Mouse (Mus musculus) spleen, postnatal 4 days (tissue): ENCODE data around the gene Aimp1.

ENCODE experiments used
- DNase-seq, 2 experiments: peaks; one replicate each; pipeline ENCODE4 v3.0.0; 2022; ENCODE audit warnings: low spot score in 2 of 2

The Aimp1 gene

DNA sequence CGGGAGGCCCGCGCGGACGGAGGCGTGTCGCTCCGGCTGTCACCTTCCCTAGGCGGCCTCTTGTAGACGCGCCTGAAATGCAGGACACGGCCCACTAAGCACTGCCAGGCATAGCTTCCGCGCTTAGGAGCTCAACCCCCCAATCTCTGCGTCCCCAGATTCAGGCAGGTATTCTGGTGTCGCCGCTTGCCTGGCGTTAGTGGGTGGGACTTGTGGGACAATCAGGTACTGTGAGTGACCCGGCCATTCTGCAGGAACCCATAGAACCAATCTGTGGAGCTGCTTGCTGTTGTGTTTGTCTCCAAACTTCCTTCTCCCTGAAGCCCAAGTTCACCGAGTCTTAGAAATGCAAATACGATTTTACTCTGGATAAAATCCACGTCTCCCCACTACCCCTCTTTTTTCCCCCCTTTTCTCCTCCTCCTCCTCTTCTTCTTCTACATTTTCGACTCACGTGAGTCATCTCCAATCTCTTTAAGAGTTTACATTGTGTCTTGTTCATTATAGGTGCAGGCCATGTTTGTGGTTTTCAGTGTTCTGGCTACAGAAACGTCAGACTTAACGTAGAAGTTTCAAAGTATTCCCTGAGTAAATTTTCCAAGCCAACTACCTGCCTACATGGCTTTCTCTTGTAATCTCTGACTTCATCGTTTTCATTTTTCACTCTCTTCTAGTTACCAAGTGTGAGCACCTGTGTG is at the start of gene Aimp1:
TSS of gene Aimp1 (minus strand) at position 140 of the 698 bp plus-strand sequence.
- DNase-seq = no peak

DNA sequence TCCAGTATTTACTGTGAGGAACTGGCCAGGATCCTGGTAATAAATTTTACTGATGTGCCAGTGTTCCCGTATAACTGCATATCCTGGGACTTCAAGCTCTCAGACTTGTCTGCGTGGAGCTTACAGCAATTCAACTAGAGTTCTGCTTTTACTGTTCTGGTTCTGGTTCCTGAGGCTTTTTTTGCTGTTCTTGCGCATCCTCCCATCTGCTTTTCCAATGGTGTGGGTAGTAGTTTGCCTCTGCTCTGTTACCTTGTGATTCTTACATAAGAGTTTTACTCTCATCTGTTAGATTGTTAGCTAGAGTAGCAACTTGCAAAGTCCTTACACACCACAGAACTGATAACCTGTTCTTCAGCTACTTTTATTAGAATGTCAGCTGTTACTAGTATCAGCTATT is 40.2 kb upstream of the Aimp1 start:
- no peak for DNase-seq

DNA sequence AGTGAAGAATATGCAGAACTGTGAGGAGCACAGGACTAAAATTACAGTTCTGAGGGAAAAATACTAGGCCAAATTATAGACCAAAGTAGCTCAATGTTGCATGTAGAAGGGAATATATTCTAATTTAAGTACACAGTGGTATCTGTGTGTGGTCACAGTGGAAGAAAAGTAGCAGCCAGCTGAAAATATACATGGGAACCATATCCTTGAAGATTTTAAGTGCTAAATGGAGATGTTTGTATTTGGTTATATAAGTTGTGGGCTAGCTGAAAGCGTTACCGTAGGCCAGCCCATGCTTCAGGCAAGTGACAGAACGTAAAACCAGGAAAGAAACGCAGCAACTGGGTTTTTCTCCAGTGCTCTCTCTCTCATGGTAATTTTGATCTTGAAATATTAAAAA is 33.1 kb upstream of the Aimp1 start:
- no peak for DNase-seq

DNA sequence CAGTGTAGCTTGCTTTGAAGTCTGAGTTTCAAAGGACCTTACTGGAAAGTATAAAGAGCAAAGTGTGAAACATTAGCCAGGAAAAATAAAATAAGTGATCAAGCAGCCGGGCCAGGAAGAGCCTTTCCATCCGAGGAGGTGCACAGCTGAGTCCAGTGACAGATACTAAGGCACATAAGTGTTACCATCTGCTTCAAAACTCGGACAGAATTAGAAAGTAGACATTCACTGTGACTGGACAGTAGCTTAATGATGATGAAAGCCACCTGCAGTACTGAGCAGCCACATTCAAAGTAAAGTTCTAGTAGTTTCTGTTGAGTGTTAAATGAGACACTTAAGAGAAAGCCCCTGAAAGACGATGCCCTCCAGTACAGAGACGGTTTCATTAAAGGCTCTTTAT is 29.7 kb upstream of the Aimp1 start:
- DNase-seq = no peak

DNA sequence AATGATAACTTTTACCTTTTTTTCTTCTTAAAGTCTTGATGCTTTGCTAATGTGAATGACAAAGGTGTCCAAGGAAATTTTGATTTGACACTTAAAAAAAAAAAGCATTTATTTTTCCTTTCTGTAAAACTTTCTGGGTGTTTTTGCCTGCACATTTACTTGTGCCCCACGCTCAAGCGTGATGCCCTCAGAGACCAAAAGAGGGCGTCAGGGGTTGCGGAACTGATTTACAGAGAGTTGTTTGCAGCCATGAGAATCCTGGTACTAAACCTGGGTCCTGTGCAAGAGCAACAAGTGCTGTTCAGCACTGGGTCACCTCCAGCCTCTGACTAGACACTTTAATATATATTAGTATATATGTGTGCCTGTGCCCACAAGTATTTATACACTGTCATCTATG is 22.8 kb upstream of the Aimp1 start:
- DNase-seq = no peak

DNA sequence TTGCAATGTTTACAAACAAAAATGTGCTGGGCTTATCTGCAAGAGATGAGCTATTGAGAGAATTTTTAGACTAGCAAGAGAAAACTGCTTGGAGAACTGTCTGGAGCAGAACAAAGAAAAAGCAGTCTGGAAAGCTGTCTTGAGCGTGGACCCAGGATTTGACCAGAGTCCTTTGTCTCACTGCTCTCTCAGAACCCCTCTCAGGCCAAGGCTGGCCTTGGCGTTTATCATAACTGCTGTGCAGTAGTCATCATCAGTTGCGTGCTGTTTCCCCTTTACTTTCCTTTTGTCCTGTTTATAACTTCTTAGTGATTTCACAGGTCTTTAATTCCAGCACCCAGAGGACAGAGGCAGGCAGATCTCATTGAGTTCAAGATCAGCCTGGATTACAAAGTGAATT is 20.0 kb upstream of the Aimp1 start:
- DNase-seq = no peak

DNA sequence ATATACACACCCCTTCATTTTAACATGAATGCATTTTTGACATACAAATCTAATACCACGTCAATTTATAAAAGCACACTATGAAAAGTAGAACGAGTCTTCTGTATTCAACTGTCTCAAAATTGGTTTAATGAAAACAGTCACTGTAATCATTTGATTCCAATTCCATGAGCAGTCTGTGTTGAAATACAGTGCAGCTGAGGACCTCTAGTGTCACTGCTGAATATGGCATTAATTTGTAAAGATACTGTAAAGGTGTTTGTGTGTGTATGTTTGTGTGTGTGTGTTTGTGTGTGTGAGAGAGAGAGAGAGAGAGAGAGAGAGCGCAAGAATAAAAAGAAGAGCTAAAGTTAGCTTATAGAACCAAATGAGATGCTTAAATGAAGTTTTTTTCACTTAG is 17.2 kb upstream of the Aimp1 start:
- no peak for DNase-seq

DNA sequence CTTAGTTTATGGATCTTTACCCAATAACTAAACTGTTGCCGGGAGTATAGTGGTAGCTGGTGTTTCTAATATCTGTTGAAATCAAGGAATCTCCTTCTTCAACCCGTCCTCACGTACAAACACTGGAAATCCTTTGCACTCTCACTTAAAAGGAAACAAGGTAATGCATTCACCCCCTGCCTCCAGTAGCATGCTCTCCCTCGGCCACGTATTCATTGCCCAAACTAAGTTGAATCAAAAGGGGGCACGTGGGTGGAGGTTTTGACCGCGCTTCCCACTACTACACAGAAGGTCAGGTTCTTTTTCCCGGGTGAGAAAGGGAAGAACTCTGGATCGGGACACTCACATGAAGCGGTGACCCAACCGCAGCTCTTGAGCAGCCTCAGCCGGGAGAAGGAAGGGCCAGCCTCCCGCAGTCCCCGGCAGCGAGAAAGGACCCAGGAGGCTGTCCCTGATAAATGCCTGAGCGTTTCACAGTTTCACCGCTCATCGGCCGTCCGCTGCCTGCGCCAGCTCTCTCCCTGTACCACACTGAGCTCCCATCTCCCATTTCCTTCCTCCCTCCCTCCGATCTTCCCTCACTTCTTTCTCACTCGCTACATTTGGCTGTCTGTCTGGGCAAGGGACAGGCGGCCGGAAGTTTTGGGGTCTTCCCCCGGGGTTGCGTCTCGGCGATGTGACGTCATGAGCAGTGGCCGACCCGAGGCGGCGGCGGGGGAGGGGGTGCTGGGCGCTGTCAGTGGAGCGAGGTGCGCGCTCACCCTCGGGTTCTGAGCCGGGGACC is 531 bp downstream of the Aimp1 start, which contains the start of gene Tbck:
TSS of gene Tbck (plus strand) at position 698 of the 784 bp plus-strand sequence.
- peak; percentile 89 to 93 for DNase-seq

DNA sequence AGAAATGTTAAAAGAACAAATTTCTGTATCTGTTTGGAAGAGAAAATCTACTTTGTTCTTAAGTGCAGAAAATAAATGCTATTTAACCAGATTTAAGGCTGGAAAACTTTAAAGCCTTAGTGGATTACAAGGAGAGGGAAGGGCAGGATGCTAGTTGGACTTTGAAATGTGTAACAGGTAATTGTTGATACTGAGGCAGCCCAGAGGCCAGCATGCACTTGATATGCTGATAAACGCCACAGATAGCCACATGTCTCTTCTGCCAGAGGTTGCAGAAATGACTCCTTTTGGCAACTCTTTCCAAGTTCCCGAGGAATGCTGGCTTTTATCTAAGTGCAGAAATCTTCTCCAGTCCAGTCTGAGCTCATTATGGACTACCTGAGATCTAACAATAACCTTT is 6.7 kb downstream of the Aimp1 start:
- no peak for DNase-seq

DNA sequence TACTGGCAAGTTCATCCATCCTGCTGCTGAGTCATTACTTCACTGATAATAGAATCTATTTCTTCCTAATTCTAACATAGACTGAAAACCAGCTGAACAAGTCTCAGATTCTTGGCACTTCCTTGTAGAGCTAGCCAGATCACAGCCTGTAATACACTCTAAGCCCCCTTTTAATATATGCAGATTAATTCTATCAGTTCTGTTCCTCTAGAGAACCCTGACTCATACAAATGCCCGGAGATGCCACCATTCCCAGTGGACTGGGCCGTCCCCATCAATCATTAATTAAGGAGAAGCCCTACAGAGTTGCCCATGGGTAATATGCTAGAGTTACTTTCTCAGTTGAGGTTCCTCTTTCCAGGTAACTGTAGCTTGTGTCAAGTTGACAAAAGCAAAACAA is 28.2 kb downstream of the Aimp1 start:
- DNase-seq = no peak

DNA sequence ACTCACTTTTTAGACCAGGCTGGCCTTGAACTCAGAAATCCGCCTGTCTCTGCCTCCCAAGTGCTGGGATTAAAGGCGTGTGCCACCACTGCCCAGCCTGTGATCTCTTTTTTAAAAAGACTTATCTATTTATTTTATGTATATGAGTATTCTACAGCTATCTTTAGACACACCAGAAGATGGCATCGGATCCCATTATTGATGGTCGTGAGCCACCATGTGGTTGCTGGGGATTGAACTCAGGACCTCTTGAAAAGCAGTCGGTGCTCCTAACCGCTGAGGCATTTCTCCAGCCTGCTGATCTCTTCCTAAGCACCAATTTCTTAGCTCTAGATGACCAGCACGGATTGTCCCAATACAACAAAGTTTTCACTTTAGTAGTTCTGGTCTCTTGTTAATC is 30.2 kb downstream of the Aimp1 start:
- DNase-seq = no peak

DNA sequence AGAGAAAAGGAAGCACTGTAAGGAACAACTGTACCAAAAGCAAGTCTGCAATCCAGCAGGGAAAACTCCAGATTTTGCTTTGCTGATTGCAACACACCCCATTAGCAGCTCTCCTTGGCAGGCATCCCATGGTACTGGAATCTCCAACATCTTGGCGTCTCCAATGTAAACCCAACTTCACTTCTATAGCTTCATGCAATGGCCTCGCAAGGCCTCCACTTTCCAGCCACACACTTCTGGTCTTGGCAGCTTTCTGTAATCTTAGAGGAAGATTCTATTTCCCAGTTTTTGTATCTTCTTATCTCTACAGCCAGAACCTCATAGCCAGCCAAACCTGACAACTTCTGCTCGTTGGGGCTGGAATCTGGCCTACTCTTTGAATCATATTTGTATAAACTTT is 32.4 kb downstream of the Aimp1 start:
- no peak for DNase-seq

DNA sequence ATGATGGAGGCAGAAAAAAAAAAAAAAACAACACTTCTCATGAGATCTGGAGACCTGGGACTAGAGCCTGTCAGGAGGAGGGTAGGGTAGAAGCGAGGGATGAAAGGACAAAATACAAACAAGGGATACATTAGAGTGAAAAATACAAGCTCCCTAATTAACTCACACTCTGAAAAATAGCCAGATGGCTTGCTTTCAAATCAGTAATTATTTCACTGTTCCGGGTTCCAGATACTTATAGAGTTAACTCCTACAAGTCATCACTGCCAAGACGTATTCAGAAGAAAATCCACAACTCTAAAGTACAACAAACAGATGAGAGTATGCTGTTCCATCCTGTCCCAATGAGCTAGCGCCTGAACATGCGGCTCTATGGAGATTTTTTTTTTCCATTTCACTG is 34.0 kb downstream of the Aimp1 start:
- DNase-seq = no peak

DNA sequence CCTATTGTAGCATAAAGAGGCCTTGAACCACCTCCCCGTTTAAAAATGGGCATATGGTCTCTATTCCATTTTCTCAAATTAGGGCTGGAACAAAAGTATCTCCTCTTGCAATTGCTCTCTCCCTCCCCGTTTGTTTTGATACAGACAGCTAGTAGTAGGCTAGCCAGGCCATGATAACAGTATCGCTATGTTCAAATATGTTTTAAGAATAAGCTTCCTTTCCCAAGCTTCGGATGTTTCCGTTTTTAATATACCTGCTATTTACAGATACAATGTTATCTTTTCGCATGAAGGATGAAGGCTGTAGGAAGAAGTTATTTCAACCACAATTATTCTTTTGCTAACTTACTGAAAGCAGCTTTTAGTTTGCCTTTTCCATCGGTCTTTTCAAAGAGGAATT is 34.8 kb downstream of the Aimp1 start:
- DNase-seq = no peak

DNA sequence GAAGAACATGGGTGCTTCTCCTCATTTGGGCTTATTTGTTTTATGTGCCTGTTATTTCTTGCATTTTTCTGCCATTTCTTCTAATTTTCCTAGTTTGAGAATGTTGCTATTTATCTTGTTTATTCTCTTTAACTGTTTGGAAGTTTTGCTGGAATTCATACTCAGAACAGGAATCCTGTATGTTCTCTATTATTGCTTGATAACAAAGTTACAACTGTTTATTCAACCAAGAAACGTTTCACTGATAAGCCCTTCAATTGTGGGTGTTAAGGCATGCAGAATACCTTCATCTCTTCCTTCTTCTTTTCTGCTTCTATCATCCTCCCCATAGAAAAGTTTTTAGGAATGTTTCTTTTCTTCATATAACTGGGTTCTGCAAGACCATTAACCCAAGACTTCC is 37.4 kb downstream of the Aimp1 start:
- no peak for DNase-seq

DNA sequence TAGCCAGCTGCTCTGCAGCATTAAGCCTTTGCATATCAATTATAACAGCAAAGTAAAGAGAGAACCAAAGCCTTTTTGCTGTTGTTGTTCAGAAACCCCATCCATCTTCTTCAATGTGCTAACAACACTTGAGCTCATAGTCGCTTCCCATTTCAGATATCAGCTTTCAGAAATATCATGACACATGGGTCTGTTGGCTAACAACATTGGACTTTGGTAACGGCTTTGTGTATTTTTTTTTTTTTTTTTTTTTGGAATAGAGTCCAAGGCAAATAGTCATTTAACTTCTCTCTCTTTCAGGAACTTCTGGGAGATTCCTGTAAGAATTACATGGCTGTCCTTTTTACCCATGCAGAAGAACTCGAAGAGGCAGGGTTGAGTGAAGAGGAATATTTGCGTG is 40.1 kb downstream of the Aimp1 start:
- no peak for DNase-seq

DNA sequence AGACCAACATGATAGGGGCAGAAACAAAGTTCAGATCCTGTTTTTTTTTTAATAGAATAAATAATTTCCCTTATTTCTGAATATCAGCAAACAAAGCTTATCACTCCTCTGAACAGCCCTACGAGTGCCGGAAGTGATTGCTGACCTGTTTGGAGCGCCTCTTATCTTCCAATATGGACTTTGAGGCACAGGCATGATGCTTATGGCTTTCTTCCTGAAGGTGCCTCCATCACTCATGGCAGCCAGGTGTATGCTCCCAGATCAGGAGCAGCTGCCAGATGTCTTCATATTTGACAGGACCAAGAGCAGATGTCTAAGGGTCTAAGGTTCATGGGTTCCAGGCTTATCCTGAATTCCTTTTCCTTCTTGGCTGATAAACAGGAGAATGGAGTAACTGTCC is 47.1 kb downstream of the Aimp1 start:
- no peak for DNase-seq

DNA sequence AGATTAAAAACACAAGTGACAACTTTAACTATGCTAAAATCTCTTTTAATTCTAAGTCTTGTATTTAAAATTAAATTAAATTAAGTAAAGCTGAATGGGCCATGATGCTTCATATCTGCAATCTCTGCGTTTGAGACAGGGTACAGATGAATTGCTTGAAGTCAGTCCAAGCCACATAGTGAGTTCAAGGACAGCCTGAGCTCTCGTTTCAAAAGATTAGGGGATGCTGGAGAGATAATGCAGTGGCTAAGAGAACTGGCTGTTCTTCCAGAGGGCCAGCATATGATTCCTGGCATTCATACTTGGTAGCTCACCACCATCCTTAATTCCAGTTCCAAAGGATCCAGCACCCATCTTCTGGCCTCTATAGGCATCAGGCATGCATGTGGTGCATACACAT is 50.9 kb downstream of the Aimp1 start:
- no peak for DNase-seq

DNA sequence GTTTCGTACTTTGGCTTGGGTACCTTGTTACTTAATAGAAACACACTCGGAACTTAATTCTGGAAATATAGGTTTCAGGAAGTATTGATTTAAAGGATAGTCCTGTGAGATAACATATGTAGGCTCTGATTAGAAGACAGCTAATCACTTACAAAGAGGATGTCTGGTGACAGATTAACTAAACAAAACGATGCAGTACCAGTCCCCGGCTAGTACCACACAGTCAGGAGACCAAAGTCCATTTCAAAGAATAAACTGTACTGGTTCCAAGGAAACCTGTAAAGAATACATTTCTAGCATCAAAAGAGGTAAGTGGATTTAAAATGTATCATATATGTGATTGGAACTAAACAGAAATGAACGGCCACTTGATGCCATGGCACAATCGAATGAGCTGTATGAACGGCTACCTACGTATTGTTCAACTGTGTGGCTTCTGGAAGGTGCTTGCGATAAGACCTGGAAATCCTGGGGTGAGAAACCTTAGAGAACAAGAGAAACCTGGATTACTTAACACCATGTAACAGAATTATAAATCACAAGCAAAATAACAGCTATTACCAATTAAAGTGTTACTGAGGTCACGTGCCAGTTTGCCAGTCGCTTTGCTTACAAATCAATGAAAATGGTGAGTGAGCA is 54.5 kb downstream of the Aimp1 start, which contains the start of gene Gimd1:
TSS of gene Gimd1 (plus strand) at position 220 of the 639 bp plus-strand sequence.
- no peak for DNase-seq

DNA sequence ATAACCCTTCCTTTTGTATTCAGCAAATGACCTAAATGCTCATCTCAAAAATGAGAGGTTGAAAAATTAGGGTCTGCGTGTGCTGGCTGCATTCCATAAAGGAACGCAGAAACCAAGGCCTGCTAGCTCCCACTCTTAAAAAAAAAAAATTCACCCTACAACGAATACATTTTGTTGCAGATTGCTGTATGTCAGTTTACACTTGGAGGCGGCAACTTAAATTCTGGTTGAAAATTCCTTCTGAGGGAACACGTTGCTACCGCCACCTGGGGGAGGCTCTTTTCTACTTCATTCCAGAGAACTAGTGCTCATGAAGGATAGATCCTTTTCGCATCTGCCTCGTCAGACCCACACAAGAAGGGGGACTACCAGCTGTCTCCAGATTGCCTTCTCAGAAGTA is 55.4 kb downstream of the Aimp1 start:
- no peak for DNase-seq
